Mouse (Mus musculus) right cerebral cortex, adult 2 months (tissue): ENCODE measurements around the gene Tmbim1.

Experiments used
- DNase-seq, 2 experiments: peaks; one replicate each; pipeline ENCODE4 v3.0.0; 2021 to 2022; ENCODE audit warnings: low spot score in 2 of 2

The Tmbim1 gene

DNA sequence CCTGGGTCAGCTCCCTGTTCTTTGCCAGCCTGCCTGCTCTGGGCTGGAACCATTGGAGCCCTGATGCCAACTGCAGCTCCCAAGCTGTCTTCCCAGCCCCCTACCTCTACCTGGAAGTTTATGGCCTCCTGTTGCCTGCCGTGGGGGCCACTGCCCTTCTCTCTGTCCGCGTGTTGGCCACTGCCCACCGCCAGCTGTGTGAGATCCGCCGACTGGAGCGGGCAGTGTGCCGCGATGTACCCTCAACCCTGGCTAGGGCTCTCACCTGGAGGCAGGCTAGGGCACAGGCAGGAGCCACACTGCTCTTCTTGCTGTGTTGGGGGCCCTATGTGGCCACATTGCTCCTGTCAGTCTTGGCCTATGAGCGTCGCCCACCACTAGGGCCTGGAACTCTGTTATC lies 26.4 kb downstream of the Tmbim1 start:
- no peak for DNase-seq

DNA sequence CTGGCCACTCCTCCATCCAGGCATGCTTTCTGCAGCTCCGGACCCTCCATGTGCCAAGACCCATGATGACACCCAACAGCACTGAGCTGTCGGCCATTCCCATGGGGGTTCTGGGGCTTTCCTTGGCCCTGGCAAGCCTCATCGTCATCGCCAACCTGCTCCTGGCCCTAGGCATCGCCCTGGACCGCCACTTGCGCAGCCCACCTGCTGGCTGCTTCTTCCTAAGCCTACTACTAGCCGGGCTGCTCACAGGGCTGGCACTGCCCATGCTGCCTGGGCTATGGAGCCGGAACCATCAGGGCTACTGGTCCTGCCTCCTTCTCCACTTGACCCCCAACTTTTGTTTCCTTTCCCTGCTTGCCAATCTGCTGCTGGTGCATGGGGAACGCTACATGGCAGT lies 26.9 kb downstream of the Tmbim1 start, which contains the start of gene Gpbar1:
TSS of gene Gpbar1 (plus strand) at position 13 of the 400 bp plus-strand sequence.
- DNase-seq, result no peak

DNA sequence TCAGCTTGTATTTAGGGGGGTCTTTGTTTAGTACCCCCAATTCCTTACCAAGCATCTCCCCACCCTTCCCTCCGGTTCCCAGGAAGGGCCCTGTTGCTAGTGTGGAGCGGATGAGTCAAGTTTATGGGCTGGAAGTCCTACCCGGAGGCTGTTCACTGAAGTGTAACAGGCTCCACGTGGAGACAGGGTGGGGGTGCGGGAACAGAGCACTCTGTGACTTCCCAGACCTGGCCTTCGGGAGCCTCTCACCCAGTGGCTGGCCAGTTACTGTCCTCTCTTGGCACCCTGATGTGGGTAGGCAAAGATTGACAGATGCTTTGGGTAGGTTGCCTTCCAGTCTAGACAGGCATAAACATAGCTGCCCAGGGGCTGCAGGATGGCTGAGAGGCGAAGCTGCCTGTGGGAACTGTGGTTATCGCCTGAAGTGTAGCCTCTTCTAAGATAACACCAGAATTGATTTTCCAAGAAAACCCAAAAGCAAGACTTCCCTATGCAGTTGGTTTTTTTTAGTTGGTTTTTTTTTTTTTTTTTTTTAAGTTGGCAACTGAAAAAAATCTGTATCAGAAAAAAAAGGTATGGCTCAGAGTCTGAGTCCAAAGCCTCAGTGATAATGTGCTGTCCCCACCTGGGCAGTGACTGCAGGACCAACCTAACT lies 27.4 kb downstream of the Tmbim1 start:
- no peak for DNase-seq

DNA sequence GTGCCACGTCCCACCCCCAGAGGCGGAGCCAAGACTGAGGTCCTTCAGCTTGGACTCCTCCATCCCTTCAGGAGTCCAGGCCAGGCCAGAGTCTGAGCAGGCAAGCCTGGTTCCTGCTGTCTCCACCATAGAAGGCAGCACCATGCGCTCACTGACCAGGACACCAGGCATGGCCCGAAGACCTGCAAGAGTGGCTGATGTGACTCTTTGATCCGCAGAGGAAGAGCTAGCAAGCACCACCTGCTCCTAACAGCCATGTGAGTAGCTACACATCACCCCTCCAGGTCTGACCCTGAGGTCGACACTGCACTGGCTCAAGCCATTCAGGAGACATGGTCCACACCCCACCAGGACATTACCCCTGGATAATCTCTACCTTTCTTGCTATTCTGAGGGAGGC lies 28.4 kb downstream of the Tmbim1 start:
- no peak for DNase-seq

DNA sequence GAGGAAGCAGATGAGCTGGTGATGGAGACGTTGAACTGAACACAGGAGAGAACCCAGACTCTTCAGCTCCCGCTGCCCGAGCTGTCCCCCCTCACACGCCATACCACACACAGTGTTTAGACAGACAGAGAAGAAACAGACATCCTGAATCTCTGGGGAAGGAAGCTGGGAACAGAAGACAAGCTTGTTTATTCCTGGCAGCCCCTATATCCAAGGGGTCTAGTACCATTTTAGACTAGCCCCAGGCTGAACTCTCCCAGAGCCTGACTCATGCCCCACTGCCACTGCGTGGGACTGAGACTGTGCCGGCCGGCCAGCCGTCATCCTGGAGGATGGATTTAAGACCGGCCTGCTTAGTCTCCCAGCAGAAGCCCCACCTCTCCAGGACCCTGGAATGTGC lies 30.4 kb downstream of the Tmbim1 start:
- no peak for DNase-seq

DNA sequence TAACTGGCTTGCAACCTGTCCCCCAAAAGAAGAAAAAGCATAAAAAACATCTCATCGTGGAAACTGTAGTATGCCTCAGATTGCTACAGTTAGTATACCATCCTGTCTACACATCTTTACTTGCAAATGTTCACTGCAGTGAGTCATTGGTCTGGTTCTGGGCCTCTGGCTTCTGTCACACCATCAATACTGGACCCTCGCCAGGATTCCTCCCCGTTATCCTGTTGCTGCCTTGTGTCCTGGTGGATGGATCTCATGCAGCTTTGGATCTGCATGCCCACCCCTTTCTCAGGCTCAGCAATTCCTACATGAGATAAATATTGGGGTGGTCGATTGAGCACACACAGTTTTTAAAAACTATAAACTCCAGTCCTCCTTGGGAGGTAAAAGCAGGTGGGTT lies 33.8 kb downstream of the Tmbim1 start:
- DNase-seq, result no peak

DNA sequence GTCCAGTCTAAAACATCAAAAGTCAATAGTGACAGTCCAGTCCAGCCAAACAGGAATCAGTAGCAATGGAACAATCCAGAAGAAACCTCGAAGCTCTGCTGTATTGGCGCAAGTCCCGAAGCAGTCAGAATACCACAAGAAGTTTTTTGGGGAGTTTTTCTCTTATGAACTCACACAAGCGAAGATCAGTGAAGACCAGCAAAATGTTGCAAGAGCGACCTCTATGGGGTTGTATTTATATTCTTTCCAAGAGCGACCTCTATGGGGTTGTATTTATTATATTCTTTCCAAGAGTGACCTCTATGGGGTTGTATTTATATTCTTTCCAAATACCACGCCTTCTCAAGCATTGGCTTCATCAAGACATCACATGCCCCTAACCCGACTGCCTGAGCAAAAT lies 36.7 kb downstream of the Tmbim1 start:
- no peak for DNase-seq

DNA sequence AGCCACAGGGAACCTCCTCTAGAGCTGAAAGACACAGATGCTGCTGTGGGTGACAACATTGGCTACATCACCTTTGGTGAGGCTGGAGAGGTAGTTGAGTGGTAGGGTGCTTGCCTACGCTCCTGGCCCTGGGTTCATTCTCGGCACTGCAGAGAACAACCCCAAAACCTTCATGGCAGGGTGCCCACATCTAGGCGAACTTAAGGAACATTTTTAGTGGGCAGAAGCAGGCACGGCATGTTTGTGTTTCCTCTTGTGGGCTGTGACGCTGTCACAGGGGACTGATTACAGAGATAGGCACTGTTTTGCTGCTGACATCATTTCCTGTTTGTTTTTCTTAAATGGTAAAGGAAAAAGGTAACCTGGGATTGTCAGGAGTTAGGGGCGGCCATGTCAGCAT lies 42.9 kb downstream of the Tmbim1 start:
- no peak for DNase-seq

DNA sequence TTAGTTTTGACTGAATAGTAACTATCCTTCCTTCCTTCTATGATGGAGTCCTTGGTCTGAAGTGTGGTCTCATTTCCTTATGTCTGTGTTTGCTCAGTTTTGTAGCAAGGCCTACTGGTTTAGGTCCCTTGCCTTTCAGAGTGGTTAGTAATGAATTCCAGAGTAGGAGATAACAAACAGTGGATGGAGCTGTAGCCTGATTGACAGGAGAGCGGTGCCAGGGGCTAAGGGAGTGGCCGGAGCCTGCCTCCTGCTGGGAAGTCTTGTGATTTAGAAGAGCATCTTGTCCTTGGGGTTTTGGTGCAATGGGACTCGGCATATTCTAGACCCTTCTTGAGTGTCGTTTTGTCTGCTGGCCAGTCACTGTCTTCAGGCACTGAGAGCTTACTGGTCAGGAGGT lies 48.6 kb downstream of the Tmbim1 start:
- no peak for DNase-seq

DNA sequence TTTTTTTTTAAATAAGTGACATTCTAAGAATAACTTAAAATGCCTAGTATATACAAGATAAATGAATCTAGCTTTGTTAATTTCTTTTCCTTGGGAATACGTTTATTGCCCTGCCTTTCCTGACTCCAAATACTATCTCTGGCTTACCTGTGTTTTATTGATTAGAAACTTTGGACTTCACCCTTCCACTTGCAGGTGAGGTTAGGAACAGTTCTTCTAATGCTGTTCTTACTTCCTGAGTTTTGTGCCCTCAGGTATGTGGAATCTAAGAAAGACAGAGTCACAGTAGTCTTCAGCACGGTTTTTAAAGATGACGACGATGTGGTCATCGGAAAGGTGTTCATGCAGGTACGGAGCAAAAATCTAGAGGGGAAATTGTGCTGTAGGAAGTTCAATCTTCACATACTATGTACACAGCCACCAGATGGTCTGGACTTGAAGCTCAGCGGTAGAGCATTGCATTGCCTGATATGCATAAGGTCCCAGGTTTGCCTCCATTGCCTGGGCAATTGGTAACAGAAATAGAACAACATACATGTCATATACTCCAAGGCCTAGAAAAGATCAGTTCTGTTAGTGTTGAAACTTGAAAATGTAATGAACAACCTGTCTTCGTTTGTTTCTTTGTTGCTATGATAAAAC lies 49.6 kb downstream of the Tmbim1 start:
- no peak for DNase-seq

DNA sequence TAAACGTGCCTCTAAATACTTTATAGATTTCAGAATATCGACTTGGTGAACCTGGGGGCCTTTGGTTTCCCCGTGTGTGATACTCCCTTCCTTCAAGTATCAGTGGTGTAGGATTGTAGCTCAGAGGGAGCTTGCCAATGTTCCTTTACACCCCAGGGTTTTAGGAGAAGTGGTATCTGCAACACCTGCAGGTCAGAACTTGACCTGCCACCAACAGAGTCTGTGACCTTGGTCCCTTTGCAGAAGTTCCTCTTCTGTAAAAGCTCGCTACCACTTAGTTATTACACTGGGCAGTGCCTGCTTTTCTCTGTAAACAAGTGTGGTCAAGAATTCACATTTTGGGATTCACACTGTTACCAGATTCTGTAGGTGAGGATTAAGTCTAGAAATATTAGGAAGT lies 55.3 kb downstream of the Tmbim1 start:
- DNase-seq, result no peak

DNA sequence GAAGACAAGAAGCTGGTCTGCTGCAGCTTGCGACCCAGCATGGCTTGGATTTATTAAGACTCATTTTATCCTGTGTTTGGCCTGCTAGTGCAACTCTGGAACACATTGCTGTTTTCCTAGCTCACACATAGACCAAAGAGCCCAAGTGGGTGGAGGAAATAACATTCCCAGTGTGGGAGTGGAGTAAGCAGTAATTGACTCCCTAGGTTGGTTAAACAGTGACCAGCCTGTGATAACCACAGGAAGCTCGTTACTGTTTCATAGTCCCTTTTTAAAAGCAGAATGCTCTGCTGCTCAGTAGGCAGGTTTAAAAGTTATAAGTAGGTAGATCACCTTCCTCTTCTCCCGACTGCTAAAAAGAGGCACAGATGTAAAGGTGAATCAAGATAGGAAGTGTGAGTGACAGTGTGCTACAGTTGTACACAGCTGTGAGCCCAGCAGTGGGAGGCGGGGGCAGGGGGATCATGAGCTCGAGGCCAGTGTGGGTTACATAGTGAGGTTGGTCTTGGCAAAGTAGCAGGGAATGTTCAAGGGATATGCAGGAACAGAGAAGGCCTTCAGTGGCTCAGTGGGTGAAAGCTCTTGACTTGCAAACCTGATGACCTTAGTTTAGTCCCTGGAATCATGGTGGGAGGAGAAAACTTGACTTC lies 56.0 kb downstream of the Tmbim1 start:
- no peak for DNase-seq

DNA sequence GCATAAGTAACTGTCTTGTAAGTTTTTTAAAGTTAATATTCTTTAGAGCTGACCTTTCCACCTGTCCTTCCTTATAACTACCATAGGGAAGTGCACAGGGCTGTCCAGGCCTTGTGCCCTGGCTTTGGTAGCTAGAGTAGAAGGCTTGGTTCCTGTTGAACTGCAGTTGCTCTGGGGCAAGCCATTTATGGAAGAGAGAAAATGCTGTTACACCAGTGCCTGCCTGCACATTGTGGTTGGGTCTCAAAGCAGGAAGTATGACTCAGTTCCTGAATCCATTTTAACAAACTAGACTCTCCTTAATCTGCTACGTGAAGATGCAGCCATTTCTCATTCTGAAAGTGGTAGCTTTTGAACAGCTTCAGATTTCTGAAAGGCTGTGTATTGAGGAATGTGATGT lies 56.6 kb downstream of the Tmbim1 start:
- no peak for DNase-seq

DNA sequence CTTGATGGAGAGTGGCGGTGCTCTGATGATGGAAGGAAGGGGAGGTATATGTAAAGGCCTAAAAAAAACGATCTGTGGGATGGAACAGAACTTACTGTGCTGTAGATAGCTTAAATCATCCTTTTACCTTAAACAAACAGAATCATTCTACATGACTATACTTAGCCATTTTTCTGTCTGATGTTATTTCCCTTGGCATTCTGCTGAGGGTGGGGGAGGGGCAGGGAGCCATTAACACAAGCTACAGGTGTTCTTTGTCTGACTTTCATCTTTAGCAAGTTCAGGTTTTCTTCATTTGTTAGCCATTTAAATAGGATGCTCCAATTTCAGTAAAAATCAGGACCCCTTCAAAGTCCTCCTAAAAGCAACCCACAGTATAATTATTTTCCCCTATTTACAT lies 59.9 kb downstream of the Tmbim1 start:
- DNase-seq, result no peak

DNA sequence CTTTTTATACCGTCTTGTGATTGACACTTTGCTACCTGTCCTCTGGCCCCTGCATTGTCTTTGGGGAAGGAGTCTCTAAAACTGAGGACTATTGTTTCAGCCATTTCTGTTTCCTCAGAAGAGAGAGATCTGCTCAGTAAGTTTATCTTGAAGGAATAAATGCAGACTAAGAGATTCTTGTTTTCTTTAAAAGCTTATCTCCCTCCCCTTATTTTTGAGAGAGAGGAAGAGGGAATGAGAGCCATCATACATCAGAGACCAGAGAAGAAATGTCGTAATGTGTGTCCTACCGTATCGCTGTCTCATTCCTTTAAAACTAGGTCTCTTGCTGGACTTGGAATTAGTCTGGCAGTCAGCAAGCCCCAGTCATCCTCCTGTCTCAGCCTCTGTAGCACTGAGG lies 64.6 kb downstream of the Tmbim1 start:
- no peak for DNase-seq

DNA sequence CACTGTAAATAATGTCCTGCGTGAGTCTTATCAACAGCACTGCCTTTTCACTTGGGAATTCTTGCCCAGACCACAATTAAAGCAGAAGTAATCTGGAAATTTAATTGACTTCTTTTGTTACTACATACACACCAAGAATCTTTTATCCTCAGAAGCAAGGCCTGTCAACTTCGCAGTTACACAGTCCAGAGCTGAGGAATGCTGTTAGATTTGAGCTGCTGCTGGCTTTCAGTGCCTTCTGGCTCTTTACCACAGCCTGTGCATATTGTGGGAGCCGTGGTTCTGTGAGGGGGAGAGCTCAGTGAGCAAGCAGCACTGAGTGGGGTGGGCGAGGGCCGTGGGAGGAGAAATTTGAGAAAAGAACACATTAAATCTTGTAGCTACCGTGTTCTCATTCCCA lies 65.1 kb downstream of the Tmbim1 start:
- peak; percentile 89 to 90 for DNase-seq

DNA sequence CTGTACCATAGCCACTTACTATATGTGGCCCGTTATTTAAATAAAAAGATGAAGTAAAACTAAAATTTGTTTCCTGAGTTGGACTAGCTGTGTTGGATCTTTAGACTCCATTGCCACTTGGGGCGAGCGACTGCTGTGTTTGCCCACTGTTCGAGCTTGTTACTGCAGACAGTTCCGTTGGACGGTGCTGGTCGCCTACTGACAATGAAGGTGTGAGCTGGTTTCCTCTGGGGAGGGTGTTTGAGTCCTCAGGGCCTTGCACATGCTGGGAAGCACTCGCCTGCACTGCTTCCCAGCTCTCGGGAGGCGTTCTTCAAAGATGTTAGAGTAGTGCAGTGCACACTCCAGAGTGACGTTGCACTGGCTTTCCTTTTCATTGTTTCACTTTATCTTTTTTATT lies 65.8 kb downstream of the Tmbim1 start:
- DNase-seq, result peak; percentile 55 to 60

DNA sequence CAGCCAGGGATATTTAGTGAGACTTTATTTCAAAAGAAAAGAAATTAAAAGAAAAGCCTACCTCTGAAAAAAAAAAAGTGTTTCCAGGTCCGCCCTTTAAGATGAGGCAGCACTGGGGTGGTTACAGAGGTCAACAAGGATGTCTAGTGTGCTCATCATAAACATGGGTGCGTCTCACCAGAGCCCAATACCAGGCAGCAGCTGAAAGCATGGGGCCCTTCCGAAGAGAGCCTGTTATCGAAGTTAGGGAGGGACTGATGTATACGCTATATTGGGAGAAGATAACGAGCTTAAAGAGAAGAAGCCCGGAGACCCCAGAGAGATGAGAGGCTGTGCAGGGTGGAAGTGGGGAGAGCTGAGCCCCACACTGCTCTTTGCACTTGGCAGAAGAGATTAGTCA lies 66.3 kb downstream of the Tmbim1 start:
- DNase-seq, result no peak
